Mouse (Mus musculus) frontal cortex, postnatal 36 days (tissue): ENCODE data around the gene 4930415O20Rik.

Experiments used
- DNase-seq, 2 experiments: peaks; one replicate each; pipeline ENCODE4 v3.0.0; 2022; ENCODE audit warnings: low spot score in 2 of 2

Gene 4930415O20Rik

DNA sequence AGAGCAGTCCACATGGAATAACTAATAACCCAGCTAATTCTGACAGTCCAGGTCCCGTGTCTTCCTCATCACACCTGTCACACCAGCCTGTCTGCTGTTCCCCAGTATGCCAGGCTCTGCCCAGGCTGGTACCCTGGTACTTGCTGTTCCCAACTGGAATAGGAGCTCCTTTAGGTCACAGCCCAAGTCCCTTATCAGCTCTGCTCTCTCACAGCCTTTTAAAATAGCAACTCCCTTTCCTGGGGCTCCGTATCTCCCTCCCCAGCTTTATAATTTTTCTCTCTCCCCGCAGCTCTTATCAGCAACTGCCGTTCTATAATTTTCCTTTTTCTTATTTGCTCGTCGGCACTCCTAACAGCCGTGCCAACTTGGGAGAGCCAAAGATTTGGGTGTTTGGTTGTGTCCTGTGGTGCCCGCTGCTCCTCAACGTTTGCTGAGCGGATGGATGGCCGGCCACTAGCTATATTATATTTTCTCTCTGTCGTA lies 35.3 kb downstream of the 4930415O20Rik start:
- no peak for DNase-seq

GRCm38 (mm10) chr15:98606739-98607138 lies 35.9 kb downstream of the 4930415O20Rik start:
- no peak for DNase-seq

- no peak for DNase-seq
Observed at GRCm38 (mm10) chr15:98607557-98607956, 36.8 kb downstream of the 4930415O20Rik start.

- DNase-seq, result no peak
Observed at GRCm38 (mm10) chr15:98608058-98608783, 37.4 kb downstream of the 4930415O20Rik start.

GRCm38 (mm10) chr15:98608784-98609250 lies 38.0 kb downstream of the 4930415O20Rik start:
- DNase-seq, result no peak

DNA sequence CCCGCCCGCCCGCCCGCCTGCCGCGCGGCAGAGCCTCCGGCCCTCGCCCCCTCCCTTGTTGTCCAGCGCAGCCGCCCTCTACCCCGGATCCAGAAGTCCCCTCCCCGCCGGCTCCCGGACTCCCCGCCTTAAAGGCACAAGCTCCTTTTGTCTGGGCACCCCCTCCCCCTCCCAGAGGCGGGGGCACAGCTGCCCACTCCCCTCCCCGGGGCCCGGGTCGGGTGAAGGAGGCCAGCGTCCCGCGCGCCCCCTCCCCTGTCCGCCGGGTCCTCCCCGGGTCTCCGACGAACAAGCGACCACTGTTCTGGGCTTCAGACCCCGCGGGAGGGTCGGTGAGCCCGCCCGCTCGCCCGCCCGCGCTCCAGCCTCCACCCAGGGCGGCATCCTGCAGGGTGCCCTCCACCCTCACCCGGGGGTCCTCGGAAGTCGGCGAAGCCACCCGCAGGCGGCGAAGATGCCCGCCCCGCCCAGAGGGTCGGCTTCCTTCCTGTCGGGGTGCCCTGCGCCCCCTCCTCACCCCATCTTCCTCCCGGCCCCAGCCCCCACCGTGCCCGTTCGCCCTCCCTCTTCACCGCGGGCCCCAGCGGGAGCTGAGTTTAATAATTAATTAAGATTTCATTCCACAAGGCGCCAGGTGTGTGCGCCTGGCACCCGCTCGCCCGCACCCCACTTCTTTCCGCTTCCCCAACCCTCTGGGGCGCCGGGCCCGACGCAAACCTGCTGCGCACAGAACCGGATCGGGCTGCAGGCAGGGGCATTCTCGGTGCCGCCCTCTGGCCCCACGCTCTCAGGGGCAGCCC lies 38.7 kb downstream of the 4930415O20Rik start, which contains the start of gene Adcy6:
Gene Adcy6, minus strand, starts transcription at position 746 of the 800 bp plus-strand sequence.
- DNase-seq, result peak; percentile 74 to 77

- DNase-seq, result no peak
Observed at GRCm38 (mm10) chr15:98610131-98610633, 39.4 kb downstream of the 4930415O20Rik start.

DNA sequence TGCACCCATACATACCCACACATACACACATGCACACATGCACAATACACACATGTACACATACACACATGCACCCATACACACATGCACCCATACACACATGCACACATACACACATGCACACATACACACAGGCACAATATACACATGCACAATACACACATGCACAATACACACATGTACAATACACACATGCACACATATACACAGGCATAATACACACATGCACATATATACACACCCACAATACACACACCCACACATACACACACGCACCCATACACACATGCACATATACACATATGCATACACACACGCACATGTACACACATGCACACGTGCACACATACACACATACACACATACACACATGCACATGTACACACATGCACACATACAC lies 41.4 kb downstream of the 4930415O20Rik start:
- no peak for DNase-seq

DNA sequence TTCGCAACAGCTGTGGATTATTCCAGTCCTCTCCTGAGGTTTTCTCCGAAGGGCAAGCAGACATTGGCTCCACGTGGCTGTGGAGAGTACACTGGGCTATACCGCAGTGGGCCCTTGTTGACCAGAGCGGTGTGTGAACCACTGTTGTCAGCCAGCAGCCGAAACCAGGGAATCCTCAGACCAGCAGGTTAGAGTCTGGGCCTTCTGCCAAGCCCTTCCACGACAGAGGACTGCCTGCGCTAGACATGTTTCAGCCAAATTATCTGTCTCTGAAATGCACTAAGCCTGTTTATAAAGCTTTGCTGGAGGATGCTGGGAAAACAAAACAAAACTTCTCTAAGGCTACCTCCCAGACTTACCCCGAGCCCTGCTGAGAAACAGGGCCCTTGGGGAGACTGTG lies 43.7 kb downstream of the 4930415O20Rik start:
- DNase-seq, result no peak

- no peak for DNase-seq
Observed at GRCm38 (mm10) chr15:98614971-98615370, 44.2 kb downstream of the 4930415O20Rik start.

DNA sequence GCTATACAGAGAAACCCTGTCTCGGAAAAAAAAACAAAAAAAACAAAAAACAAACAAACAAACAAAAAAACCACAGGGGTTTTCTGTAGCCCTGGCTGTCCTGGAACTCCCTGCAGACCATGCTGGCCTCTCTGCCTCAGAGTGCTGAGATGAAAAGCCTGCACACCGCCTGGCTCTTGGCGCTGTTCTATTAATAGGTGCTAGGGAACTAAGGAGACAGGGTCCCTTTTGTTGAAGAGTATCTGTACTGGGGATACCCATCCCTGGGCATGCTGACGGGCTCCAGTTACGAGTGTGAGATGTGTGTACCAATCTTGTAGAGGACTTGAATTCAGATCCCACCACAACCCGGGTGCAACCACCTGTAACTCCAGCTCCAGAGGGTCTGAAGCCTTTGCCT lies 44.9 kb downstream of the 4930415O20Rik start:
- DNase-seq, result no peak

DNA sequence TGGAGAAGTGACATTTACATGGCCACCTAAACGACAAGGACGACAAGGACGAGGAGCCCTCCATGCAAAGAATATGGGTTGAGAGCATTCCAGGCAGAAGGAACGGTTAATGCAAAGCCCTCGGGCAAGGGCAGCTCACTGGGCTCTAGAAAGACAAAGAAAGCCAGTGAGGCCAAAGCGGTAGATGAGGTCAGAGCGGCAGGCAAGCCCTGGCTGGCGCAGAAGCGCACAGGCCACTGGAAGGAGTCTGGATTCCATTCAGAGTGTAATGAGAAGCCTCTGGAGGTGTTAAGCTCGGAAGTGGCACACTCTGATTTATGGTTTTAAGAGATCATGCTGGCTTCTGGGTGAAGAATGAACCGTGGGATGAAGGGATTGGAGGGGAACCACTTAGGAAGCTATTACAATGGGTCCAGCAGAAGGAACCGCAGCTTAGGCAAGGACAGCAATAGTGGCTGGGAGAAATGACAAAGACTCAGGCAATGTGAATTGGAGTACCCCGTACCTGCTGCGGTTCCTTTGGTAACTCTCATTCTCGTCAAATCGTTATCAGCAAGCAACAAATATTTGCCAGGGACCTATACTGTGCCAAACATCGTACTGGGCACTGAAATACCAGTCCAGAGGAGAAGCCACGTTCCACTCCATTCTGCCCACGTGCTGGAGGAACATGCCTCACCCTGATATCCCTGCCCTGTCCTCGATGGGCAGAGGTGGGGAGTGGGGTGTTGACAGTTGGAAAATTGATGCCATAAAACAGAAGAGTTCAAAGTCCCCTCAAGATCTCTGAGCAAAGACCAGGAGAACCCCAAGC lies 45.8 kb downstream of the 4930415O20Rik start:
- no peak for DNase-seq

DNA sequence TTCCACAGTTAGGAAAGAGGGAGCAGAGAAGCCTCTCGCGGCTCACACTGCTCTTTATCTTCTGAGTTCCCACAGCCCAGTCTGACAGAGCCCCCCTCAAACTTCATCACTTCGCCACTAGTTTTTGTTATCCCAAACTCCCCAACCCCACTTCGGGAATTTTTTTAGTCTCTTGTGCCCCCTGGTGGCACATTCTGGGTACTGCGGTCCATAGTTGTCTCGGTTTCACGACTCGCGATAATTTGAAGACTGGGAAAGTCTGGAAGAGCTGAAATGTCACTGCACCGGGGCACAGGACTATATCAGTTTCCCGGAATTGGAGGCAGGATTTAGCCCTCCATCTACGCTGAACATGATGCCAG lies 46.4 kb downstream of the 4930415O20Rik start:
- peak; percentile 80 to 81 for DNase-seq

DNA sequence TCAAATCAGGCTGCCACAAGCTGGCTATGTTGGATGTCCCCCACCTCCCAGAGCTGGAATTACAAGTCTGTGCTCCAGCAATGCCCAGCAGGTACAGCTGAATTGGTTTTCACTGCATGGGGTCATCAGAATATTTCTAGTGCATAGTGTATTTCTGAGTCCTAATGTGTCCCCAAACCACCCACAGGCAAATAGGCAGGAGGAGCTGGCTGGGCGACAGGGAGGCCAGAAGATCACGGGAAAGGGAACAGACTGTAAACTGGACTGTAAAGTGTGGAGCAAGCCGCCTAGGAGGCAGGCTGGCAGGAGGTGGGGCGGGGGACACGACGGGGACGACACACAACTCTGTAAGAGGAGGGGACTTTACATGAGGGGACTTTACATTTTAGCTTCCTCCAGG lies 51.4 kb downstream of the 4930415O20Rik start:
- no peak for DNase-seq

DNA sequence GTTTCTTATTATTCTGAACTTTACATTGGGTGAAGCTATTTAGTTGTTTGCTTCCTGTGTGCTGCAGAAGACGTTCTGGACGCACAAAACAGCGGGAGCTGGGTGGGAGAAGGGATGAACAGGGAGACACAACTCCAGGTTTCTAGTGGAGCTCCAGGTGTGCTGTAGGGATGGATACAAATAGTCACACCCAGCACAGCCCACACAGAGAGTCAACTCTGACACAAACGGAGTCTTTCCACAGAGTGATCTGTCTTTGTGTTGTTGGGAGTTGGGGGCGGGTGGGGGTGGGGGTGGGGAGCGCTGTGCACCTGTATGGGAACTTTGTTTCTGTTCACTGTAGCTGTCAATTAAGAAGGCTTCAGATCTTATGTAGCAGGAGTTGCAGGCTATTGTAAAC lies 51.9 kb downstream of the 4930415O20Rik start:
- no peak for DNase-seq

- DNase-seq, result no peak
Observed at GRCm38 (mm10) chr15:98623361-98623821, 52.6 kb downstream of the 4930415O20Rik start.

- DNase-seq, result no peak
Observed at GRCm38 (mm10) chr15:98626078-98626477, 55.3 kb downstream of the 4930415O20Rik start.

- DNase-seq, result no peak
Observed at GRCm38 (mm10) chr15:98626487-98627212, 55.8 kb downstream of the 4930415O20Rik start.

DNA sequence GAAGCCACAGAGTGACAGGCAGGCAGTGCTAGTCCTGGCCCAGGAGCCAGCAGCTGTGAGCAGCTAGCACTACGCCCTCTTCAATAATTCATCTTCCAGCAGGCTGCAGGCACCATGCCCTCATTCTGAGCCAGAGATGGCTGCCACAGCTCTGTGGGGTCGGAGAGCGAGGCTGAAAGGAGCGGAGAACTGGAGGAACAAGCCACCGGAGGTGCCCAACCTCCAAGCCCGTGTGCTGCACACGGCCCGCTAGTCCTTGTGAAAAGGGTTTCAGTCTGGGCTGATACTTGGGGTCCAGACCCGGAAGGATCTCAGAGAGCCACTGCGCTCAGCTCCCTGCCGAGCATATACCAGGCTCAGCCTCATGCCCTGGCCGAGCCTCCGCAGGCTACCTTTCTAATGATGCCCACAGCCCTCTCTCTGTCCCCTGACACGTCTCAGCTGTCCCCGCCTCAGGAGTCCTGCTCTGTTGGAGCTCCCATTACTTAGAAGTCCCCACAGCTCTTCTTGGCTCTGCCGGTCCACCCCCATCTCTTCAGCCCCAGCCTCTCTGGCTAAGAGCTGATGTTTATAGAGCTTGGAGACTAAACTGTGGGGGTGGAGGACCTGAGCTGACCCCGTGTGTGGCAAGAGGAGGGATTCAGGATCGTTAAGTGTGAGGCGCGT lies 57.9 kb downstream of the 4930415O20Rik start:
- no peak for DNase-seq

DNA sequence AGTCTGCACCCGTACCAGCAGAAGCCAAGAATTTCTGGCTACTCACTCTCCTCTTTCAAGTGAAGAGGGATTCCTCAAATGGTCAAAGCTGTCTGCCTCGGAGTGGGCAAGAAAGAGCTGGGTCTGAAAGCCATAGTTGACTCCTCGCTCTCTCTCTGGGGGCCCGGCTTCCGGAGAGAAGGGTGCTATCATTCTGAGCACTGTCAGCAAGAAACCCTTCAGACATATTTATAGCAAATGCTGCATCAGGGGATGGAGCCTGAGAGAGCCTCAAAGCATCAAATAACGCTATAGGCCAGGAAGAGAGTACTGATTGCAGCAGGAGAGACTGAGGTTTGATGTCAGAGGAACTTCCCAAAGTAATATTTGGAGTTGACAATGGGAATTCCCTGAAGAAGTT lies 58.7 kb downstream of the 4930415O20Rik start:
- DNase-seq, result no peak
